Mouse (Mus musculus) heart, adult 2 months (tissue): Measurements from ENCODE around the gene Fa2h. TPM values are rescaled to one million over a fixed set of nuclear protein-coding genes. Genes with fewer than 3 reads are reported as not detected.

ENCODE experiments used
- DNase-seq, 2 experiments: peaks; one replicate each; pipeline ENCODE4 v3.0.0; 2021
- H3K27ac ChIP-seq: fragments of 200-600 bp; 2 replicates; pipeline ENCODE4 v1.8.1; 2022
- H3K27me3 ChIP-seq: fragments of 200-500 bp; 2 replicates; pipeline ENCODE4 v1.6.1; 2012; ENCODE audit warnings: mild to moderate bottlenecking, low read length, inconsistent platforms, mixed read lengths; ENCODE audit not compliant: control insufficient read depth, insufficient read depth
- H3K36me3 ChIP-seq: fragments of 200-500 bp; 2 replicates; pipeline ENCODE4 v1.6.1; 2012; ENCODE audit warnings: low read length, inconsistent platforms; ENCODE audit not compliant: control insufficient read depth, insufficient read depth
- H3K4me1 ChIP-seq: fragments of 200-500 bp; 2 replicates; pipeline ENCODE4 v1.6.1; 2011; ENCODE audit warnings: low read length; ENCODE audit not compliant: control insufficient read depth, insufficient read depth
- H3K4me3 ChIP-seq: fragments of 200-600 bp; 2 replicates; pipeline ENCODE4 v1.8.1; 2022
- H3K79me2 ChIP-seq: fragments of 200-500 bp; replicated peaks from 2 replicates; pipeline ENCODE4 v1.6.1; 2012; ENCODE audit warnings: mild to moderate bottlenecking, inconsistent platforms, low read length, moderate library complexity, mixed read lengths; ENCODE audit not compliant: control insufficient read depth, insufficient read depth
- H3K9ac ChIP-seq: fragments of 200-500 bp; 2 replicates; pipeline ENCODE4 v1.6.1; 2012; ENCODE audit warnings: low read depth, mild to moderate bottlenecking, control low read depth, inconsistent platforms, low read length, mixed read lengths
- CTCF ChIP-seq: fragments of 200-600 bp; IDR thresholded peaks from 2 replicates; pipeline ENCODE4 v1.8.1; 2022; ENCODE audit warnings: antibody characterized with exemption, mild to moderate bottlenecking, moderate library complexity
- EP300 ChIP-seq: fragments of 200-500 bp; IDR thresholded peaks from 2 replicates; pipeline ENCODE4 v1.6.1; 2011; ENCODE audit warnings: low read depth, low read length, control low read depth; ENCODE audit not compliant: insufficient read depth
- POLR2A ChIP-seq: fragments of 200-500 bp; IDR thresholded peaks from 2 replicates; pipeline ENCODE4 v1.6.1; 2011; ENCODE audit warnings: mild to moderate bottlenecking, low read depth, low read length, control low read depth; ENCODE audit not compliant: insufficient read depth
- WGBS: fragments of 180-500 bp; shearing (Covaris S2); methylation state at CpG from one replicate; pipeline ENCODE4 v1.1.7; 2018; 5-methylcytosine and 5-hydroxymethylcytosine counted together
- intact Hi-C: fragments of 180-260 bp; cut with DNase I; formaldehyde crosslinking; loops from one replicate; pipeline ENCODE4 v1.15.1; 2025
- polyA plus RNA-seq: library from polyadenylated mRNA; depleted of rRNA; stranded (reverse); fragments of >200 nt; gene quantifications from 2 replicates; pipeline ENCODE4 v1.2.3, GENCODE M21; 2012
- total RNA-seq, 2 experiments: library from RNA; stranded (reverse); gene quantifications; 2 replicates each; pipeline ENCODE4 v1.2.3; 2021

The Fa2h gene
- total and polyA plus RNA-seq, 3 experiments = 0.18 to 0.29 TPM; not detected in 1

DNA sequence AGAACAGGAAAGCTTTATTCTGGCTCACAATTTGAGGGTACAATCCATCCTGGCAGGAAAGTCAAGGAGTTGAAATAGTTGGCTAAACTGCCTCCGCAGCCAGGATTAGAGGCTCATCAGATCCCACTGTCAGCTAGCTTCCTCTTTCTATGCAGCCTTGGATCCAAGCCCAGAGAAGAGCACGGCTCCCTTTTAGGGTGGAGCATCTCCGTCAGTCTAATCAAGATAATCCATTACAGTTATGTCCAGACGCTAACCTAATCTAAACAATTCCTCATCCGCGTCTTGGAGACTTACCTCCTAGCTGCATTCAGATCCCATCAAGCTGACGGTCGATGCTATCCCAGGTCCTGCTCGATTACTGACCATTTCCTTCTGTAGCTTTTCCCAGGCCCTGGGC is 7.7 kb downstream of the Fa2h start:
- peaks cover 3% of the 10 kb centered on the region; the same call in 1 of the 2 replicates for H3K27me3 ChIP-seq
- DNase-seq = no peak
- no peak overlapping the region for H3K4me3 ChIP-seq
- intact Hi-C loops = no loop called here
- no peak overlapping the region for H3K27ac ChIP-seq
- H3K9ac ChIP-seq = no peak overlapping the region
- H3K36me3 ChIP-seq = no peaks in the 10 kb centered on the region
- TF ChIP-seq POLR2A (no peak), EP300 (no peak), CTCF (no peak)
- H3K4me1 ChIP-seq = no peaks in the 10 kb centered on the region
- H3K79me2 ChIP-seq = no peaks in the 10 kb centered on the region
- 40% methylated on average over 9 of the region's 9 CpGs for WGBS

GRCm38 (mm10) chr8:111384628-111385027 is 9.0 kb downstream of the Fa2h start:
- TF ChIP-seq CTCF (no peak), EP300 (no peak), POLR2A (no peak)
- Histone ChIP-seq H3K27me3 (no peaks in the 10 kb centered on the region), H3K4me3 (no peak overlapping the region), H3K79me2 (no peaks in the 10 kb centered on the region), H3K36me3 (no peaks in the 10 kb centered on the region), H3K27ac (no peak overlapping the region), H3K4me1 (no peaks in the 10 kb centered on the region), H3K9ac (no peak overlapping the region)
- WGBS = 42% methylated on average over 2 of the region's 2 CpGs
- intact Hi-C loops = no loop called here
- no peak for DNase-seq

DNA sequence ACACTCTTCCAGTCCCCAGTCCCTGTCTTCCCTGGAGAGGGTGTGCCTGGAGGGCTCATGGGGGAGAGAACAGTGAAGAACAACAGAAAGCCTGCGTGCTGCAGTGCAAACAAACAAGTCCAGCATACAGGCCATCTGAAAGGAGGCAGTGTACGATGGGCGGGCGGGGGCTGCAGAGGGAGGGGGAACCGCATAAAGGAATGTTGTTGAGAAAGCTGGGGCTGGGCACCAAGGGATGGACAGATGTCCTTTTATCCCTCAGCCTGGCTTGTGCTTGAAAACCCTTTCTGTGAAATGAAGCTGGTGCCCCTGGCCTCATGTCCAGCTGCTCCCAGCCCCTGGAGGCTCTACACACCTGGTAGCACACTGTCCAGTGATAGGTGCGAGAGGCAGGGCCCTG is 18.4 kb downstream of the Fa2h start:
- WGBS = 76% methylated on average over 6 of the region's 6 CpGs
- Histone ChIP-seq H3K27ac (no peak overlapping the region), H3K4me1 (no peaks in the 10 kb centered on the region), H3K9ac (no peak overlapping the region), H3K27me3 (no peaks in the 10 kb centered on the region), H3K79me2 (no peaks in the 10 kb centered on the region), H3K4me3 (no peak overlapping the region), H3K36me3 (no peaks in the 10 kb centered on the region)
- intact Hi-C loops = no loop called here
- DNase-seq = no peak
- no peak for TF ChIP-seq CTCF
- TF ChIP-seq POLR2A = no peak
- TF ChIP-seq EP300 = no peak

DNA sequence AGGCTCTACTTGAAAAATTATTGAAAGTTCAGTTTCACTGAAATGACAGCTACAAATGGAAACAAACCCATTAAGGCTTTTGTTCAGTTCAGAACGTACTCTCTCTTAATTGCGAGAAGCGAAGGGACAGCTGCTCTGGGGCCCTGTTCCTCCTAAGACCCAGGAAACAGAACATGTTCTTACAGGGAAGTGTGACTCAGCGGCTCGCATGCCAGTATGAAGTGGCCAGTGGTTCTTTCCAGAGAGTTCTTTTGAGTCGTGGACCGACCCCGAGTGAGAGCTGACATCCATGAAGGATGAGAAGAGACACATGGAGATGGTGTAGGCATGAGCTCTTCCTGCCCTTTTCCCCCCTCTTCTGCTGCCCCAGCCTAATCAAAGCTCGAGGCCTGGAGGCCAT is 23.9 kb downstream of the Fa2h start:
- no peaks in the 10 kb centered on the region for H3K36me3 ChIP-seq
- no peak overlapping the region for H3K27ac ChIP-seq
- H3K4me1 ChIP-seq = no peaks in the 10 kb centered on the region
- H3K9ac ChIP-seq = no peak overlapping the region
- TF ChIP-seq EP300 (no peak), POLR2A (no peak), CTCF (no peak)
- DNase-seq = no peak
- H3K79me2 ChIP-seq = no peaks in the 10 kb centered on the region
- WGBS = 74% methylated on average over 9 of the region's 9 CpGs
- H3K4me3 ChIP-seq = no peak overlapping the region
- no peaks in the 10 kb centered on the region for H3K27me3 ChIP-seq
- intact Hi-C loops = no loop called here

DNA sequence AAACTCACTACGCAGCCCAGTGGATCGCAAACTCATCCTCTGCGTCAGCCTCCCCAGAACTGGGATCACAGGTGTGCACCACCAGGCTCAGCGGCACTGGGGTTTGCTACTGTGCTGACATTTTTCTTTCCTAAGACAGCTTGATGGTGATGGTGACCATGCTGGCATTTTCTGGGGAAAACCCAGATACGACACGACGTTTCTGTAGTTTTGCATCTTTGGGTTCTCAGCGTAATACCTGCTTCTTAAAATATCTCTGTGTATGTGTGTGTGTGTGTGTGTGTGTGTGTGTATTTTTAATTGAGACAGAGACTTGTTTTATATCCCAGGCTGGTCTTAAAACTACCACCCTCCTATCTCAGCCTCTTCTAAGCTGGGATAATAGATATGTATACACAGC is 26.3 kb downstream of the Fa2h start:
- intact Hi-C loops = no loop called here
- Histone ChIP-seq H3K27ac (peak overlapping the region; percentile 61), H3K79me2 (no peaks in the 10 kb centered on the region), H3K36me3 (no peaks in the 10 kb centered on the region), H3K4me1 (no peaks in the 10 kb centered on the region), H3K27me3 (no peaks in the 10 kb centered on the region), H3K4me3 (no peak overlapping the region), H3K9ac (no peak overlapping the region)
- TF ChIP-seq CTCF = no peak
- no peak for TF ChIP-seq POLR2A
- TF ChIP-seq EP300 = no peak
- no peak for DNase-seq
- WGBS = 91% methylated on average over 8 of the region's 8 CpGs

- Histone ChIP-seq H3K4me1 (no peaks in the 10 kb centered on the region), H3K27ac (peak overlapping the region; percentile 61), H3K79me2 (no peaks in the 10 kb centered on the region), H3K36me3 (no peaks in the 10 kb centered on the region), H3K9ac (no peak overlapping the region), H3K4me3 (no peak overlapping the region), H3K27me3 (no peaks in the 10 kb centered on the region)
- WGBS = 28% methylated on average over 14 of the region's 14 CpGs
- peak; percentile 34 to 52 for DNase-seq
- intact Hi-C loops = no loop called here
- TF ChIP-seq POLR2A = no peak
- TF ChIP-seq EP300 = no peak
- TF ChIP-seq CTCF = no peak
Observed at GRCm38 (mm10) chr8:111366610-111367234, 26.9 kb downstream of the Fa2h start.

DNA sequence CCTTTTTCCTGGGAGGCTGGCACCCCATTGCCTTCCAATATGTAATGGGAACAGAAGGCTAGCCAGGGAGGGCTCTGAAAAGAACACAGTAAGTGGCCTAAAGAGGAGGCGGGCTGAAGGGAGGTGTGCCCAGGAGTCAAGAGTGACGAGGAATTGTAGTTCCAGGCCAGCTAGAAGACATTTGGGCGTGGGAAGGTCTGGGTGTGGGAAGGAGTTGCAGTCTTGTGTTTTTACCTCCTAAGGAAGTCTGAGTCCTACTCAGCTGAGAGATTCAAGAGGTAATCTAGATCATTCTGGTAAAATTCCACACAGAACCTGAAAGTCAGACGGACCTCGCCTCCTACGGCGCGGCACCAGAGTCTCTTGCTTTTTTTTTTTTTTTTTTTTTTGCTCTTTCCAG is 30.1 kb downstream of the Fa2h start:
- Histone ChIP-seq H3K9ac (no peak overlapping the region), H3K4me3 (no peak overlapping the region), H3K27ac (no peak overlapping the region), H3K36me3 (no peaks in the 10 kb centered on the region), H3K27me3 (no peaks in the 10 kb centered on the region), H3K79me2 (no peaks in the 10 kb centered on the region), H3K4me1 (no peaks in the 10 kb centered on the region)
- no peak for TF ChIP-seq POLR2A
- TF ChIP-seq EP300 = no peak
- intact Hi-C loops = no loop called here
- no peak for DNase-seq
- WGBS = 75% methylated on average over 8 of the region's 8 CpGs
